Mouse (Mus musculus) intestine, postnatal 0 days (tissue): Measurements from ENCODE around the gene Tek. TPM values are rescaled to one million over a fixed set of nuclear protein-coding genes. Genes with fewer than 3 reads are reported as not detected.

ENCODE experiments used
- ATAC-seq: fragments of 200-750 bp; cut with Nextera tagmentation; 2 replicates; pipeline ENCODE4 v1.8.0; 2017; ENCODE audit warnings: mild to moderate bottlenecking, moderate TSS enrichment, moderate library complexity
- H3K27ac ChIP-seq: fragments of 300-500 bp; sonication (generic); 2 replicates; pipeline ENCODE4 v1.5.1; 2014; ENCODE audit warnings: mild to moderate bottlenecking, low read depth, low read length, moderate library complexity
- H3K27me3 ChIP-seq: fragments of 300-500 bp; sonication (generic); replicated peaks from 2 replicates; pipeline ENCODE4 v1.6.1; 2014; ENCODE audit warnings: low read length, mixed read lengths; ENCODE audit not compliant: control insufficient read depth, insufficient read depth
- H3K36me3 ChIP-seq: fragments of 300-500 bp; sonication (generic); 2 replicates; pipeline ENCODE4 v1.6.1; 2014; ENCODE audit warnings: mild to moderate bottlenecking, moderate library complexity; ENCODE audit not compliant: control insufficient read depth, insufficient read depth
- H3K4me1 ChIP-seq: fragments of 300-500 bp; sonication (generic); replicated peaks from 2 replicates; pipeline ENCODE4 v1.6.1; 2014; ENCODE audit warnings: antibody characterized with exemption, low read length, mixed read lengths; ENCODE audit not compliant: control insufficient read depth, insufficient read depth
- H3K4me2 ChIP-seq: fragments of 300-500 bp; sonication (generic); replicated peaks from 2 replicates; pipeline ENCODE4 v1.6.1; 2014; ENCODE audit warnings: low read depth, mild to moderate bottlenecking, moderate library complexity
- H3K4me3 ChIP-seq: fragments of 300-500 bp; sonication (generic); 2 replicates; pipeline ENCODE4 v1.5.1; 2014; ENCODE audit warnings: low read depth, low read length
- H3K9ac ChIP-seq: fragments of 300-500 bp; sonication (generic); 2 replicates; pipeline ENCODE4 v1.6.1; 2014; ENCODE audit warnings: mild to moderate bottlenecking, low read depth, low read length
- H3K9me3 ChIP-seq: fragments of 300-500 bp; sonication (generic); 2 replicates; pipeline ENCODE4 v1.6.1; 2016; ENCODE audit warnings: mixed run types; ENCODE audit not compliant: control insufficient read depth
- CTCF ChIP-seq: sonication (generic); IDR thresholded peaks from 2 replicates; pipeline ENCODE4 v1.5.1; 2016; ENCODE audit warnings: low read depth, mild to moderate bottlenecking, control low read depth, antibody characterized with exemption, moderate library complexity
- WGBS: fragments of 180-500 bp; shearing (Covaris S2); extraction: QIAGEN DNeasy Blood & Tissue Kit; methylation state at CpG from one replicate; pipeline ENCODE4 v1.1.7; 2014; 5-methylcytosine and 5-hydroxymethylcytosine counted together
- polyA plus RNA-seq: library from polyadenylated mRNA; unstranded; fragments of >200 nt; fragmentation: Nextera tagmentation; extraction: Ambion mirVana; gene quantifications from 2 replicates; pipeline ENCODE4 v1.2.1, GENCODE M21; 2015

Tek gene
- polyA plus RNA-seq, 1 experiment from 2014 or later = 6.3 TPM

GRCm38 (mm10) chr4:94829924-94830386, 90.9 kb downstream of the Tek start:
- Histone ChIP-seq H3K4me3 (no peak overlapping the region), H3K9ac (no peak overlapping the region), H3K27me3 (no peaks in the 10 kb centered on the region), H3K4me2 (no peak overlapping the region), H3K4me1 (no peaks in the 10 kb centered on the region; the same call in 1 of the 2 replicates), H3K27ac (no peak overlapping the region), H3K36me3 (no peaks in the 10 kb centered on the region), H3K9me3 (no peaks in the 10 kb centered on the region)
- TF ChIP-seq CTCF = no peak
- ATAC-seq = no peak
- 52% methylated on average over 6 of the region's 6 CpGs for WGBS

GRCm38 (mm10) chr4:94837061-94837460, 98.0 kb downstream of the Tek start:
- Histone ChIP-seq H3K9me3 (no peaks in the 10 kb centered on the region), H3K9ac (no peak overlapping the region), H3K4me2 (no peak overlapping the region), H3K36me3 (no peaks in the 10 kb centered on the region), H3K27ac (no peak overlapping the region), H3K27me3 (no peaks in the 10 kb centered on the region), H3K4me1 (no peaks in the 10 kb centered on the region; the same call in 1 of the 2 replicates), H3K4me3 (no peak overlapping the region)
- no peak for ATAC-seq
- 58% methylated on average over 7 of the region's 7 CpGs for WGBS
- no peak for TF ChIP-seq CTCF

DNA sequence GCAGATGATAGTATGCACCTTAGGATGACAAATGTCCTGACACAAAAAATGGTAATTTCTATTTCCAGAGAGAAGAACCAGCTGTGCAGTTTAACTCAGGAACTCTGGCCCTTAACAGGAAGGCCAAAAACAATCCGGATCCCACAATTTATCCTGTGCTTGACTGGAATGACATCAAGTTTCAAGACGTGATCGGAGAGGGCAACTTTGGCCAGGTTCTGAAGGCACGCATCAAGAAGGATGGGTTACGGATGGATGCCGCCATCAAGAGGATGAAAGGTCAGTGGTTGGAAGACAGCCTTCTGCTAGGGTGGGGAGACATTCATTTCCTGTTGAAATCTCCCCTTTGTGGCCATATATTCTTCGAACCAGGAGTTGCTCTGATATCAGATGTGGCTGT, 114.2 kb downstream of the Tek start:
- H3K4me3 ChIP-seq = no peak overlapping the region
- no peaks in the 10 kb centered on the region for H3K9me3 ChIP-seq
- H3K27me3 ChIP-seq = no peaks in the 10 kb centered on the region
- ATAC-seq = no peak
- no peak overlapping the region for H3K27ac ChIP-seq
- H3K9ac ChIP-seq = no peak overlapping the region
- 85% methylated on average over 7 of the region's 7 CpGs for WGBS
- H3K36me3 ChIP-seq = no peaks in the 10 kb centered on the region
- no peak overlapping the region for H3K4me2 ChIP-seq
- no peak for TF ChIP-seq CTCF
- H3K4me1 ChIP-seq = no peaks in the 10 kb centered on the region

DNA sequence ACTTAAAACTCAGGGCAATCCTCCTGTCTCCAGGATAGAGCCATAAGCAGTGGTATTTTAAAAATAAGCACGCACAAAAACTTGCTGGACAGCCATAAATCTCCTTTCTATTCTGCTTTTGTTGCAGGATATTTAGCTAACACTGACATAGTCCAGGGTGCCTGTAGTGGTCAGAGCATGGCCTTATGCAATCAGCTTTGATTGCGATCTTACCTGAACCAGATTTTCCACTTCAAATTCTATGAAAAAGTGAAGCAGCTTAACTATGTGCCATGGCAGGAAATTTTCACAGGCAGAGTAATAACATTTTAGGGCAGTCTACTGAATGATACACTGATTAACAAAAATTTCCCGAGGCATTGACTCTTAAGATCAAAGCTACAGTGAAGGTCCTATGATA, 115.2 kb downstream of the Tek start:
- ATAC-seq = no peak
- Histone ChIP-seq H3K9ac (no peak overlapping the region), H3K9me3 (no peaks in the 10 kb centered on the region), H3K27ac (no peak overlapping the region), H3K4me2 (no peak overlapping the region), H3K27me3 (no peaks in the 10 kb centered on the region), H3K4me1 (no peaks in the 10 kb centered on the region), H3K4me3 (no peak overlapping the region), H3K36me3 (no peaks in the 10 kb centered on the region)
- 62% methylated on average over 3 of the region's 3 CpGs for WGBS
- TF ChIP-seq CTCF = no peak

- no peaks in the 10 kb centered on the region for H3K4me1 ChIP-seq
- ATAC-seq = no peak
- H3K9me3 ChIP-seq = no peaks in the 10 kb centered on the region
- WGBS = 60% methylated on average over 3 of the region's 3 CpGs
- H3K27ac ChIP-seq = no peak overlapping the region
- no peaks in the 10 kb centered on the region for H3K27me3 ChIP-seq
- no peak for TF ChIP-seq CTCF
- H3K4me2 ChIP-seq = no peak overlapping the region
- H3K36me3 ChIP-seq = no peaks in the 10 kb centered on the region
- no peak overlapping the region for H3K9ac ChIP-seq
- no peak overlapping the region for H3K4me3 ChIP-seq
Measured at GRCm38 (mm10) chr4:94855201-94855600, 116.1 kb downstream of the Tek start.

- H3K27ac ChIP-seq = no peak overlapping the region
- H3K9me3 ChIP-seq = no peaks in the 10 kb centered on the region
- no peak overlapping the region for H3K4me2 ChIP-seq
- H3K27me3 ChIP-seq = no peaks in the 10 kb centered on the region
- no peak overlapping the region for H3K9ac ChIP-seq
- WGBS = 12% methylated on average over 2 of the region's 2 CpGs
- peak; percentile 68 for TF ChIP-seq CTCF
- H3K4me1 ChIP-seq = no peaks in the 10 kb centered on the region
- no peak overlapping the region for H3K4me3 ChIP-seq
- no peaks in the 10 kb centered on the region for H3K36me3 ChIP-seq
- no peak for ATAC-seq
Measured at GRCm38 (mm10) chr4:94900744-94901143, 161.7 kb downstream of the Tek start.

DNA sequence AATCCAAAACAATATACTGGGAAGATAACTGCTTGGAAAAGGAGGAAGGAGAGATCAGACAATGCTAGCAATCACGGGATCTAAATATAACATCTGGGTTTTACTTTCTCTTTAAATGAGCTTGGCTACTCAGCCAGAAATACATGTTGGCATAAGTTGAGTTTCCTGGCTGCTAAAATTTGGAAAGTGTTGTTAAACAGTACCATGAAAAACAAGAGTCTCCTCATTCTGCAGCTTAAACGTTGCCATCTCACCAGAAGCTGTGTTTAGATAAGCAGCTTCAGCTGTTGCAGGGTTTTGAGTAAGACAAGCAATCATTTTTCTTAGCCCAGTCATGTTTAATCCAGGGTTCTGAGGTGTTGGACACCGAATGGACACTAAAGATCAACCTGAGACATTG, 162.7 kb downstream of the Tek start:
- Histone ChIP-seq H3K9me3 (no peaks in the 10 kb centered on the region), H3K4me2 (no peak overlapping the region), H3K4me3 (no peak overlapping the region), H3K27me3 (no peaks in the 10 kb centered on the region), H3K27ac (no peak overlapping the region), H3K36me3 (no peaks in the 10 kb centered on the region), H3K4me1 (no peaks in the 10 kb centered on the region), H3K9ac (no peak overlapping the region)
- ATAC-seq = no peak
- no peak for TF ChIP-seq CTCF
- WGBS = 49% methylated on average over 3 of the region's 3 CpGs

Other genes starting within 250 kb of the Tek start
- gene Gm10306, start 182.7 kb upstream of the Tek start, polyA plus RNA-seq = not detected in 2 replicates
- 9.3 and 9.8 TPM in 2 replicates for gene Caap1, start 182.5 kb upstream of the Tek start, polyA plus RNA-seq
- 31.5 and 34.3 TPM in 2 replicates for gene Plaa, start 136.0 kb upstream of the Tek start, polyA plus RNA-seq
- 9.9 and 10.1 TPM in 2 replicates for gene Ift74, start 124.8 kb upstream of the Tek start, polyA plus RNA-seq
- 28.9 and 32.5 TPM in 2 replicates for gene Lrrc19, start 89.1 kb upstream of the Tek start, polyA plus RNA-seq
- gene Eqtn, start 189.6 kb downstream of the Tek start, polyA plus RNA-seq = not detected in 2 replicates
- gene Mysm1, start 239.8 kb downstream of the Tek start, polyA plus RNA-seq = 10.5 and 13.2 TPM in 2 replicates